Mouse (Mus musculus): ENCODE results near the gene 6430571L13Rik. TPM values are rescaled to one million over a fixed set of nuclear protein-coding genes. Genes with fewer than 3 reads are reported as not detected.
"Not testable (repeated sequence)": the region's sequence is repeated elsewhere in the genome, so short reads cannot be mapped to it uniquely, and the experiment has no call there.

The 6430571L13Rik gene
- polyA plus RNA-seq, 1 experiment from 2014 or later = 1.2 TPM

- H3K27me3 ChIP-seq = no peaks in the 10 kb centered on the region
- in situ Hi-C loops (cut with MboI; ENCODE audit: low pct_unique_long_range_greater_than_20kb) = loop anchor here (25.0 kb wide), 2 partner anchors 408 to 1117 kb away; partner anchors contain the start of genes Ppm1m and Sema3f
- ATAC-seq = no peak
- POLR2A ChIA-PET = interaction anchor here (0.7 to 2.7 kb wide), 3 partner anchors 21 to 952 kb away, joined by 5 to 11 read pairs (median 8); no protein-coding TSS in a partner anchor
- DNase-seq (ENCODE audit: low read depth, low spot score) = no peak
- no peak for TF ChIP-seq CTCF (IDR thresholded peaks at IDR 0.05)
- CTCF ChIA-PET = interaction anchor here (1.3 to 2.3 kb wide), 2 partner anchors 9 to 29 kb away, joined by 3 to 9 read pairs; partner anchors contain the start of gene Cish
Measured at GRCm38 (mm10) chr9:107304383-107304782, 36.0 kb upstream of the 6430571L13Rik start.

GRCm38 (mm10) chr9:107305012-107305411, 35.4 kb upstream of the 6430571L13Rik start:
- CTCF ChIA-PET = interaction anchor here (1.2 to 2.3 kb wide), 3 partner anchors 10 to 28 kb away, joined by 3 to 9 read pairs (median 4); partner anchors contain the start of gene Cish

GRCm38 (mm10) chr9:107305601-107306542, 34.5 kb upstream of the 6430571L13Rik start:
- ChIA-PET CTCF (interaction anchor here (0.9 to 2.3 kb wide), 5 partner anchors 11 to 30 kb away, joined by 3 to 9 read pairs (median 3); partner anchors contain the start of gene Cish), POLR2A (interaction anchor here (0.8 to 3.8 kb wide), 4 partner anchors 8 to 30 kb away, joined by 3 to 36 read pairs (median 8); partner anchors contain the start of gene Cish)
- in situ Hi-C loops (cut with MboI; ENCODE audit: low pct_unique_long_range_greater_than_20kb) = loop anchor here (25.0 kb wide), 2 partner anchors 406 to 1119 kb away; partner anchors contain the start of genes Ppm1m and Sema3f
- TF ChIP-seq CTCF (IDR thresholded peaks at IDR 0.05) = no peak
- no peaks in the 10 kb centered on the region for H3K27me3 ChIP-seq
- DNase-seq (ENCODE audit: low read depth, low spot score) (no peak), ATAC-seq (peak; percentile 1)

More at GRCm38 (mm10) chr9:107305012-107305411, 35.4 kb upstream of the 6430571L13Rik start:
- POLR2A ChIA-PET = interaction anchor here (0.7 to 2.7 kb wide), 3 partner anchors 20 to 953 kb away, joined by 5 to 11 read pairs (median 8); no protein-coding TSS in a partner anchor
- no peak for TF ChIP-seq CTCF (IDR thresholded peaks at IDR 0.05)
- DNase-seq (ENCODE audit: low read depth, low spot score) (no peak), ATAC-seq (no peak)
- in situ Hi-C loops (cut with MboI; ENCODE audit: low pct_unique_long_range_greater_than_20kb) = loop anchor here (25.0 kb wide), 2 partner anchors 407 to 1118 kb away; partner anchors contain the start of genes Ppm1m and Sema3f
- H3K27me3 ChIP-seq = no peaks in the 10 kb centered on the region

GRCm38 (mm10) chr9:107306673-107307072, 33.7 kb upstream of the 6430571L13Rik start:
- ChIA-PET CTCF (interaction anchor here (1.4 to 3.3 kb wide), 2 partner anchors 13 to 29 kb away, joined by 3 to 23 read pairs; no protein-coding TSS in a partner anchor), POLR2A (interaction anchor here (1.4 to 3.8 kb wide), 2 partner anchors 9 to 18 kb away, joined by 7 to 36 read pairs; partner anchors contain the start of gene Cish)
- not testable (repeated sequence) for ATAC-seq; H3K27me3 ChIP-seq; DNase-seq (ENCODE audit: low read depth, low spot score)
- in situ Hi-C loops (cut with MboI; ENCODE audit: low pct_unique_long_range_greater_than_20kb) = loop anchor here (25.0 kb wide), 2 partner anchors 406 to 1119 kb away; partner anchors contain the start of genes Ppm1m and Sema3f

- ChIA-PET POLR2A (interaction anchor here (0.6 to 3.8 kb wide), 5 partner anchors 10 to 28 kb away, joined by 3 to 36 read pairs (median 7); partner anchors contain the start of gene Cish), CTCF (interaction anchor here (1.2 to 3.3 kb wide), 4 partner anchors 12 to 28 kb away, joined by 3 to 23 read pairs (median 4); no protein-coding TSS in a partner anchor)
- DNase-seq (ENCODE audit: low read depth, low spot score) = no peak
- ATAC-seq = peak; percentile 6
- TF ChIP-seq CTCF (IDR thresholded peaks at IDR 0.05) = no peak
- in situ Hi-C loops (cut with MboI; ENCODE audit: low pct_unique_long_range_greater_than_20kb) = loop anchor here (25.0 kb wide), 2 partner anchors 405 to 1120 kb away; partner anchors contain the start of genes Ppm1m and Sema3f
- no peaks in the 10 kb centered on the region for H3K27me3 ChIP-seq
Measured at GRCm38 (mm10) chr9:107307099-107307872, 33.1 kb upstream of the 6430571L13Rik start.

GRCm38 (mm10) chr9:107307886-107308285, 32.5 kb upstream of the 6430571L13Rik start:
- ATAC-seq (peak; percentile 84), DNase-seq (ENCODE audit: low read depth, low spot score) (no peak)
- TF ChIP-seq CTCF (IDR thresholded peaks at IDR 0.05) = no peak
- in situ Hi-C loops (cut with MboI; ENCODE audit: low pct_unique_long_range_greater_than_20kb) = loop anchor here (25.0 kb wide), 2 partner anchors 404 to 1121 kb away; partner anchors contain the start of genes Ppm1m and Sema3f
- CTCF ChIA-PET = interaction anchor here (1.2 to 3.3 kb wide), 4 partner anchors 12 to 28 kb away, joined by 3 to 23 read pairs (median 4); no protein-coding TSS in a partner anchor
- H3K27me3 ChIP-seq = no peaks in the 10 kb centered on the region
- POLR2A ChIA-PET = interaction anchor here (0.8 to 3.8 kb wide), 4 partner anchors 10 to 27 kb away, joined by 3 to 36 read pairs (median 8); partner anchors contain the start of gene Cish

GRCm38 (mm10) chr9:107308346-107309000, 31.9 kb upstream of the 6430571L13Rik start:
- in situ Hi-C loops (cut with MboI; ENCODE audit: low pct_unique_long_range_greater_than_20kb) = loop anchor here (25.0 kb wide), 2 partner anchors 404 to 1121 kb away; partner anchors contain the start of genes Ppm1m and Sema3f

GRCm38 (mm10) chr9:107309171-107309570, 31.2 kb upstream of the 6430571L13Rik start:
- ChIA-PET POLR2A (interaction anchor here (0.5 to 3.8 kb wide), 4 partner anchors 9 to 890 kb away, joined by 3 to 36 read pairs (median 6); partner anchors contain the start of gene Cish), CTCF (interaction anchor here (1.1 to 3.3 kb wide), 3 partner anchors 10 to 29 kb away, joined by 3 to 23 read pairs (median 4); partner anchors contain the start of gene Hemk1)
- in situ Hi-C loops (cut with MboI; ENCODE audit: low pct_unique_long_range_greater_than_20kb) = loop anchor here (25.0 kb wide), 2 partner anchors 403 to 1122 kb away; partner anchors contain the start of genes Ppm1m and Sema3f
- no peaks in the 10 kb centered on the region for H3K27me3 ChIP-seq
- ATAC-seq = no peak
- no peak for TF ChIP-seq CTCF (IDR thresholded peaks at IDR 0.05)
- no peak for DNase-seq (ENCODE audit: low read depth, low spot score)

More at GRCm38 (mm10) chr9:107308346-107309000, 31.9 kb upstream of the 6430571L13Rik start:
- H3K27me3 ChIP-seq = no peaks in the 10 kb centered on the region
- TF ChIP-seq CTCF (IDR thresholded peaks at IDR 0.05) = no peak
- ChIA-PET CTCF (interaction anchor here (1.1 to 3.3 kb wide), 5 partner anchors 11 to 29 kb away, joined by 3 to 23 read pairs (median 4); partner anchors contain the start of gene Hemk1), POLR2A (interaction anchor here (0.5 to 3.8 kb wide), 4 partner anchors 10 to 890 kb away, joined by 3 to 36 read pairs (median 6); partner anchors contain the start of gene Cish)
- DNase-seq (ENCODE audit: low read depth, low spot score) (no peak), ATAC-seq (no peak)

Measured in Patski (cell line).